Mouse (Mus musculus) c-Kit-positive CD71-positive TER-119-negative erythroid progenitor cells, embryonic 14.5 days (primary cell): ENCODE measurements around the gene Nfs1.
"Not testable (repeated sequence)": the region's sequence is repeated elsewhere in the genome, so short reads cannot be mapped to it uniquely, and the experiment has no call there.

ENCODE experiments used
- DNase-seq: peaks from one replicate; pipeline ENCODE4 v3.0.0-alpha.2; 2013; ENCODE audit warnings: low read depth

Nfs1 gene

GRCm38 (mm10) chr2:156143953-156144724, at the start of gene Nfs1, which contains the start of gene Romo1:
TSS of gene Nfs1 (minus strand) at chr2:156144186.
TSS of gene Romo1 (plus strand) at chr2:156144039.
- DNase-seq = peak; percentile 87

- no peak for DNase-seq
Measured at GRCm38 (mm10) chr2:156193066-156193862, 49.3 kb upstream of the Nfs1 start.

- DNase-seq = no peak
Measured at GRCm38 (mm10) chr2:156192068-156192467, 48.1 kb upstream of the Nfs1 start.

DNA sequence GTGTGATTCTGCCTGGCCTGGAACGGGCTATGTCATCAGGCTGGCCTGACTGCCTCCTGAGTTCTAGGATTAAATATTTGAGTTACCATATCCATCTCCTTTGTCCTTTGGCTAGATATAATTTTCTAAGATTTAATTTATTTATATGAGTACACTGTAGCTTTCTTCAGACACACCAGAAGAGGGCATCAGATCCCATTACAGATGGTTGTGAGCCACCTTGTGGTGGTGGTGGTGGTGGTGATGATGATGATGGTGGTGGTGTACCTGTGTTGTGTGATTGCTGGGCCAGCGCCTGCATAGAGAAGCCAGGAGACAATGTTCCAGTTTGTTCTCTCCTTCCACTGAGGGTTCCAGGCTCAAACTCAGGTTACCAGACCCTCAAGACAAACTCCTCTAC, 47.6 kb upstream of the Nfs1 start:
- DNase-seq = no peak

GRCm38 (mm10) chr2:156190004-156190896, 46.3 kb upstream of the Nfs1 start:
- DNase-seq = no peak

DNA sequence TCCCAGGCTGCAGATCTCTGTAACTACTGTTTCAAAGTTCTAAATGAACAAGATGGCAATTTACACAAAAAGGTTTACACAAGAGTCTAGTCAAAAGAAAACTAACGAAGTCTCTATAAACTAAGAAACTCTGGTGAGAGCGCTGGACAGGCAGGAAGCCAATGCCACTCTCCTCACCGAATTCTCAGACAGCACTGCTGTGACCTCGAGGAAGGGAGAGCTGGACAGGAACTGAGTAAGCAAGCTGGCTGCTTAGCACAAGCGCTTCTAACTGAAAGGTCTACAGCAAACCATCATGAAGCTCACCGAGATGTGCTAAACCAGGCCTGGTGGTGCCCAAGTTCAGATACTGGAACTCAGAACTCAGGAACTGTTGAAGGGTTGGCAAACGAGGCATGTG, 45.3 kb upstream of the Nfs1 start:
- DNase-seq = not testable (repeated sequence)

GRCm38 (mm10) chr2:156181592-156181991, 37.6 kb upstream of the Nfs1 start:
- DNase-seq = no peak

- DNase-seq = no peak
Measured at GRCm38 (mm10) chr2:156180824-156181590, 37.0 kb upstream of the Nfs1 start.

- DNase-seq = peak; percentile 100
Measured at GRCm38 (mm10) chr2:156180094-156180821, 36.3 kb upstream of the Nfs1 start, which contains the start of gene Rbm39. TSS of gene Rbm39 (minus strand) at chr2:156180238.

GRCm38 (mm10) chr2:156179796-156180093, 35.8 kb upstream of the Nfs1 start:
- no peak for DNase-seq

DNA sequence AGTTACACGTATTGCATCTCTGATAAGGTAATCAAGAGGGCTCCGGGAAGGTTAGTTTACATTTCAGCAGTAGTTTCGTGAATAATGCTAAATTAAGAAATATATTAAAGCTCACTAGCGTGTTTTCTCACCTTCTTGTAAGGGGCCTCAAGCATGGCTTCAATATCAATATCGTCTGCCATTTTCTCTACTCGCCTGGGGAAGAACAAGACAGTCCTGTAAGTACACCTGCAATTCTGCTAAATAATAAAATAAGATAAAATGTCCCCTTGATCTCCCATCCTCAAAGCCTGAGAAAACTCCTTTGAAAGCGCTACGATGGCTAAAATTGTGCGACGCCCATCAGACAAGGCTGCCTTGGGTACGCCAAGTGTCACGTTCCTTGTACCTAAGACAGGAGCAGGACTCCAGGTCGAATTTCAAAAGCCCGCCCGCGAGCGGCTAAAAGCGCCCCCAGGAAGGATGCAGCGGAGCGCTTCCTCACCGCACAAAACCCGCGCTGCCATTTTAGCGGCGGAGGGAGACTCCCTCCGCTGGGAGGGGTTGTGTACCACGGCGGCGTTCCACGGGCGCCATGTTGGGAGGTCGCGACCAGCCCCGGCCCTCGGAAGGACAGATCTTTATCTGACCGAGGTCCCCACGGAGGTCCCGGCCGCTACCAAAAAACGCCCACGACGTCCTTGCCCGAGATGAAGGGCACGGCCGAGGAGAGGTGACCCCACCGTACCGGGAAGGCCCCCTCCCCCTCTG, 35.2 kb upstream of the Nfs1 start:
- peak; percentile 53 for DNase-seq

- no peak for DNase-seq
Measured at GRCm38 (mm10) chr2:156177651-156178050, 33.7 kb upstream of the Nfs1 start.

GRCm38 (mm10) chr2:156177079-156177478, 33.1 kb upstream of the Nfs1 start:
- no peak for DNase-seq

DNA sequence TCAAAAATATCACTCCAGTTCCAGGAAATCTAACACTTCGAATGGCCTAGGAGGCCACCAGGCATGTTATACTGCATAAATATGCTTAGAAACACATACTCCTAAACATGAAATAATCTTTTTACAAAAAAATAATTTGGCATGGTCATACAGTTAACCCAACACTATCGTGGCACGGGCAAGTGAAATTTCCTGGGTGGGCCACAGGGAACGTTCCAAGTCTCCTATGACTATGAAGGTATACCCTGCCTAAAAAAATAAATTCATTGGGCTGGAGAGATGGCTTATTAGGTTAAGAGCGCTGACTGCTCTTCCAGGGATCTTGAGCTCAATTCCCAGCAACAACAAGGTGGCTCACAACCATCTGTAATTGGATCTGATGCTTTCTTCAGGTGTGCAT, 22.6 kb upstream of the Nfs1 start:
- DNase-seq = no peak

- DNase-seq = no peak
Measured at GRCm38 (mm10) chr2:156165478-156165877, 21.5 kb upstream of the Nfs1 start.

GRCm38 (mm10) chr2:156151538-156151937, 7.6 kb upstream of the Nfs1 start:
- DNase-seq = no peak

- no peak for DNase-seq
Measured at GRCm38 (mm10) chr2:156147316-156147915, 3.4 kb upstream of the Nfs1 start.

- no peak for DNase-seq
Measured at GRCm38 (mm10) chr2:156146272-156146989, 2.4 kb upstream of the Nfs1 start.
